Mouse (Mus musculus): Measurements from ENCODE around the gene Cdcp2.

- no peak for TF ChIP-seq HCFC1 (IDR thresholded peaks at IDR 0.05; ENCODE audit: borderline replicate concordance, insufficient read depth, low read length)
- no peak for TF ChIP-seq MAFK (IDR thresholded peaks at IDR 0.05; ENCODE audit: insufficient read depth, low read depth, low read length)
- no peak for TF ChIP-seq ZC3H11A (IDR thresholded peaks at IDR 0.05; ENCODE audit: borderline replicate concordance, low read depth, low read length)
Observed at GRCm38 (mm10) chr4:107098375-107098774, 1.7 kb downstream of the Cdcp2 start.

Data from ES-E14 (cell line).